Mouse (Mus musculus): Measurements from ENCODE around the gene Ang4.

GRCm38 (mm10) chr14:51789196-51789595 lies 15.8 kb upstream of the Ang4 start:
- TF ChIP-seq CTCF (IDR thresholded peaks at IDR 0.05) (peak; percentile 30), EP300 (IDR thresholded peaks at IDR 0.05) (no peak)

Data from lung, postnatal 0 days (tissue).